Mouse (Mus musculus) embryo, embryonic 11 days (tissue): ENCODE measurements at regions not wholly inside any gene's neighbourhood (a gene's known extent, or its start where the extent isn't known, plus 50 kb on each side); places are given as distances from the start of the nearest gene placed in this dataset.

Source experiments
- DNase-seq: peaks from one replicate; pipeline ENCODE4 v3.0.0-alpha.2; 2015

DNA sequence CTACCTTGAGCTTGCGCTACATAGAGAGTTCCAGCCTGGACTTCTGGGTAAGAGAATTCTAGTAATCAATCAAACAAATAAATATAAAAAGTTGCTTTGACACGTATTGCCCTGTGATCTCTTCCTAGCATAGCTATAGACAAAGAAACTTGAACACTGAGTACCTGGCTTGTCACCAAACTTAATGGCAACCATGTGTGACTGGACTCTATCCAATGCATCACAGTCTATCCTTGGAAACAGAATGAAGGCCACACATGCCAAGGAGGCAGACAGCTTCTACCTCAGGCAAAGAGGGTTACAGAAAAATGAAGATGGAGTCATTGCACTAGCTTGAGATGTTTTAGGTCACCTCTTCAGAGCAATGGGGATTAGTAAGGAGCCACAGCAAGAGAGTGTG is 194.5 kb upstream of the Gas1 start:
- DNase-seq = no peak

DNA sequence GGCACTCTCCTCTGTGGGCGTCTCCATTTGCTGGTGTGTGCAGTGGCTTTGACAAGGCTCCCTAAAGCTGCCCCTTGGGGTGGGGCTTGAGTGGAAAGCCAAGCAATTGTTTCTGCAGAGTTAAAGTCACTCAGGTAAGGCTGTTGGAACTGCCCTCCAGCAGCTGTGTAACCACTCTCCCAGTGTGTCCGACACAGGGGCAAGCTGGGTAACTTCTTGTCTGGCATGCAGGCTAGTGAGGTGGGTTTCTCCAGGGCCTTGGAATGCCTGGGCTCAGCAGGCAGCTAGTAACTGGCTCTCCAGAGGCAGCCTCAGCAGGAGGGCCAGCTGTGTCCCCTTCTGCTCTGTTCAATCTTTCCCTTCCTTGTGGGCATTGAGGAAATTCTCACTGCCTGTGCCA is 199.5 kb upstream of the Gas1 start:
- DNase-seq = no peak

DNA sequence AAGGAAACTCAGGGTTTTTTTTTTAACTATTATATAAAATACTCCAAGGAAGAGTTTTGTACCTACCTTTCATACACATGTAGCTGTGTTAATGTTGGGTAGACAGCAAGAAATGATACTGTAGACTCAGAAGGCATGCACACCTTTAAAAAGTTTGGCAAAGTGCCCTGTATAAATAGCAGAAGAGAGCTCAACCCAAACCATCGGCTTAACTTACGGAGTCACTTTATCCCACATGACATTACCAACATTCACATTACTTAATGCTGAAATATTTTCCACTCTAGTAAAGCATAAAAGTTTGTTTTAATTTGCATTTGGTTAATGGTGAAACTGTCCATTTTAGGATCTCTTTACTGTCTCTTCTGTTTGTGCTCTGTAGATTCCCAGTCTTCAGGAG is 205.7 kb upstream of the Gas1 start:
- no peak for DNase-seq

DNA sequence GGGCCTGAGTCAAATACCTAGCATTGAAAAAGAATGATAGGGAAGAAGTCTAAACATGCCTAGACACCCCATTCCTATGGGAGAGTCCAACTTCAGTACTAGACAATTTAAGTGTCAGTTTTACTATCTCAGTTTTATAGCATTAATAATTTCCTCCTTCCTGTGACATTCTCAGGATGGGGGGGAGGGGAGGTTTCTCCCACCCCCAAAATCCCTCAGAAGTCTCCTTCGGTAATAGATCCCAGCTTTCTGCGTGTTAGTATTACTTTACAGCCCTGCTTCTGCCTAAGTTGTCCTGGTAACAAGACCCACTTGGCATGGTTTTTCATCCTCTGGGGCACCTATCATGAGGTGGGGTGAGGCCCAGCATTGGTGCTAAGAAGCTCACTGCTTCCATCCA is 202.9 kb upstream of the Dapk1 start:
- DNase-seq = no peak

DNA sequence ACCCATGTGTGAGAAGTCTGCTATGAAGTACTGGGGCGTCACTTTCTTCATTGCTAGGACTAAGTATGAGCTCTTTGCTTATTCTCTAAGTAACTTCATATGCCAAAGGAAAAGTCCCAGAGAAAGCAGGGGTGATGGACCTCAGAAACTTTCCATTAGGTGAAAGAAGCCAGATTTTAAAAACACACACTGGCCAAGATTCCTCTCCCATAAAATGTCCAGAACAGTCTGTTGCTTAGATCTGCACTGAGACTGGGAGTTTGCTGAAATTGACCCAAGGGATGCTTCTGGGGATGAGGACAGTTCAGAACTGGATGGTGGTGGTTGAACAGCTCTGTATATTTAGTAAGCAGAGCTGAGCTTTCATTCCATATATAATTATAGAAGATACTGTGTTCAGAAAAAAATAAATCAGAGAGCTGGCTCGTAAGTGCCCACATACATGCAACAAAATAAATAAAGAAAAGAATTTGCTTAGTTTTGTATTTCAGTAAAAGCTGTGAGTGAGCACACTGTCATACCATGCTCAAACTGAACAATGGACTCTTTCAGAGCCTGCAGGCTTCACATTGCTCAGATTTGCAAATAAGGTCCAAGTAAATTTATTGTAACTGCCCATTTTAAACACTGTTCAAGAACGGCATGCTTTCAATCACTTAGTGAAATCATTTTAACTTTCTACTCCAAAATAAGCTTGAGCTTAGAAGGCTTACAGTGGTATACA is 200.8 kb upstream of the Dapk1 start:
- DNase-seq = no peak

DNA sequence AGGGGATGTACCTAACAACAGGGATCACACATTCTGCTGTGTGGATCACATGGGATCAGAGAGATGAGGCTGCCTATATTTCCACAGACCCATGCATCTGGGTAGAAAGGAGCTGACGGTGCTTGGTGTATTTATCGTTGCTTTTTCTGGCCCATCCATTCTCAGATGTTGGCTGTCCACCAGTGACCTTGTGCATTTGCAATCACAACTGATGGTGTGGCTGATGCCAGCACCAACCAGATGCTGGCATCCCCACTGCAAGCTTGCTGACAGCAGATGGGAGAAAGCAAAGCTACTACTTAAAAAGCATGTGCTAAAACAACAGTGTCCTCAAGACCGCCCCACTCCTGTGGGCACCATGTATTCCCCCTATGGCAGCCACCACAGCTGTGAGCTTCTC is 198.3 kb upstream of the Dapk1 start:
- DNase-seq = no peak

DNA sequence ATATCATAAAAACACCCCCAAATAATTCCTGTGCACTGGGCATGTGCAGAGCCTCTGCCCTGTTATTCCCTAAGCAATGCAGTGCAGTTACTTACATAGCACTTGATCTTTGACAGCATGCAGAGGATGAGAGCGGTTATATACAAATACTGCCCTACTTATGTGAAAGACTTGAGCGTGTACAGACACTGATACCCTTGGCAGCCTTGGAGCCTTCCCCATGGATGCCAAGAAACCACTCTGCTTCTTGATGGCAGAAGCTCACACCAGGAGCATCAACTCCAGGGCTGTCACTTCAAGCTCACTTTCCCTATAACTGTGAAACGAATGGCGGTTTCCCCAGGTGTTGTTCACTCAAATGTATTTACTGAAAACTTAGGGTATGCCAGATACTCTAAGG is 194.4 kb upstream of the Dapk1 start:
- DNase-seq = no peak

DNA sequence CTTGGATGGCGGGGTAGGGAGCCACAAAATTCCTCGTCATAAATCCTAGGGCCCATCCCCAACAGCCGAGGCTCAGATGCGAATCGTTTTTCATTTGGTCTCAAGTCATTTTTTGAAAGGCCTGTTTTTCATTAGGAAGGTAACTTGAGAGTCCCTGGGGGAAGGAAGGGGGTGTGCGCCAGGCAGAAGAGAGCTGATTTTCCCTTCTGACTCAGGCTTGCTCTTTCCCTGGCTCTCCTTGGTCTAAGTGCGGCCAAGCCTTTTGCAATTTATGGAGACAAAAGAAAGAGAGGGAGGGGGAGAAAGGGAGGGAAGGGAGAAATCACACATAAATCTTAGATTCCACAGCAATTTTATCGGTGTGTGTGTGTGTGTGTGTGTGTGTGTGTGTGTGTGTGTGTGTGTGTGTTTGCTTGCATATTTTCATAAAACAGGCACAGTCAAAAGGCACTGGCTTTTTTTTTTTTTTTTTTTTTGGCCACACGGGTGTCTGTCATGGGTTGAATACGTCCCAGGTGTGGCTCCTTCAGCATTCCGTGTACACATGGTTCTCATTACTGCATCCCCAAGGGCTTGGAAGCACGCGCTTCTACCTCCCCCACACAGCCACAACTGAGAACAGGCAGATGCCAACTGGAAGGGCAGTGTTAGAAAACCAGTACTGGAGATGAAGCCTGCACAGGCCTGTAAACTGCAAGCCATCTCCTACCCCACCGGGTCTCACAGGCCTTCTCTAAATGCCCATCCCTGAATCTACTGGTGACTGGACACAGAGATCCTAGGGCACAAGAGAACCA is 191.8 kb upstream of the Dapk1 start:
- peak; percentile 92 for DNase-seq

DNA sequence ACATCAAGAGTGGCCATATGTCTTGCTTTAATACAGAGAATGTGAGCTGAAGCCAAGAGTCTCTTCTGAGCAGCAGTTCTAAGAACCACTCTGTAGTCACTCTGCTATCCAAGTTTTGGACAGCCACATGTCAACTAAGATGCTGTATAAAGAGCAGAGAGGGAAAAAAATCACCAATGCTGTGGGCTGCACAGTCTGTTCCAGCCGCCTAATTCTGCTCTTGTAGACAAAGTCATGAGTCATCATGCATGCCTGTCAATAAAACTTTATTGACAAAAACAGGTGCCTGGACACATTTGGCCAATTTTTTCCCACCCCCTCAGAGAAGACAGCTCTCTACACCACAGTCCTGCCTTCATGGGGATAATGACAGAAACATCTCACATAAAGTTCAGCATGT is 185.7 kb upstream of the Dapk1 start:
- DNase-seq = no peak

DNA sequence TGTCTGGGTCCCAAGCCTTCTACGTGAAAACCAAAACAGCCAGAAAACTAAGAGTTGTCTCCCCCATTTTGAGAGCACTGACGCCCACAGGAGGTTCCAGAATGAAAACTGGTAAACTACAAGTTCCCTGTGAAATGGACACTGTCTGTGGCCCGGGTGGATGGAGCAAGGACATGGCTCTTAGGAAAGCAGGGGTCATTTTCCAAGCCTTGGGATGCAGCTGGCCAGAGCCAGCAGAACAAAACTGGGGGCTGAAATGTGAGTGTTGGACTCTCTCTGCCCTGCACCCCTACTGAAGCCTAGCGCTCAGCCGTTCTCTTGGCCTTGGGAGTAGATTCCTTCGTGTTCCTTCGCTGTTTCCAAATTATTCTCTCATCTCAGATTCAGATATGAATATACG is 184.7 kb upstream of the Dapk1 start:
- no peak for DNase-seq

DNA sequence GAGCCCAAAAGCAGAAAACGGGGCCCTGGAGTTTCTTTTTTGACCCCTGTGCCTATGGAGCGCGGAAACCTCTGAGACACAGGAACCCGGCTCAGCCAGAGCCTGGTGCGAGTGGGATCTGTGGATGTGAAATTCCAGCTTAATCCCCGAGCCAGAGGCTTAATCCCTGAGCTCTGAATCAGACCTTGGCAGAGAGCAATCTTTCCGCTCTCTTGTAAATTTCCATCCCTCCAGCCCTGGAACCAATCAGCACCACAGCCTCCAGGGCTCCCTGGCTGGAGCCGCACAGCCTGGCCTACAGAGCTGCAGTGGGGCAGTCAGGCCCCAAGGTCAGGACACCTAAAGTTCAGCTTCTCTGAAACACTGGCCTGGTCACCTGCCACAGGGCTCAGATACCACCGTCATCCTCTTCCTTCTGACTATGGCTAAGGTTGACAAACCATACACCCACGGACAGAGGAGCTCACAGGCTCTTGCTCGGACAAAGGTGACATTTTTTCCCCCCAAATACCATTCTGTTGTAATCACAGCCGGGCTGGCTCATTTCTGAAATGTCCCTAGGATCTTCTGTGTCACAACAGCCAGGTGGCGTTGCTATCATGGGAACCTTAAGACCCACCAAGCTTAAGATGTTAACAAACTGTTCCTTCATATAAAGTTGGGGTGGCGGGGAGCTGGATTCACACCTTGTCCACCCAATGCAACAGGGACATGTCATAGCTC is 184.2 kb upstream of the Dapk1 start:
- DNase-seq = no peak

DNA sequence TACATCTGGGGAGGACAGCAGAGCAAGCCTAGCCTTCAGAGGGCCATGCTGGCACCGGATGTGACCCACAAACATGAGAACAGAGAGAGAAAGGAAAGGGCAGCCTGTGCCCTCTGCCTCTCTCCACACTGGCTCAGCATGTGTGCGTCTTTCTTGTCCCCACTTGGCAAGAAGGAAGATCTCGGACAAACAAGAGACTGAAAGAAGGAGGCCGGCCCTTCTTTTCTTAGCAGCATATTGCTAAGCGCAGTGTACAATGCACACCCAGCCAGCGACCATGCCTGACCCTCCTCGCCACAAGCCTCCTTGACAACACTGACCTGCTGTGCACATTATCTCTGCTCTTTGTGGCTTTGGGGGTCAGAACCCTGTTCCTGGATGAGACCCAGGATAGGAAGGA is 181.4 kb upstream of the Dapk1 start:
- no peak for DNase-seq

DNA sequence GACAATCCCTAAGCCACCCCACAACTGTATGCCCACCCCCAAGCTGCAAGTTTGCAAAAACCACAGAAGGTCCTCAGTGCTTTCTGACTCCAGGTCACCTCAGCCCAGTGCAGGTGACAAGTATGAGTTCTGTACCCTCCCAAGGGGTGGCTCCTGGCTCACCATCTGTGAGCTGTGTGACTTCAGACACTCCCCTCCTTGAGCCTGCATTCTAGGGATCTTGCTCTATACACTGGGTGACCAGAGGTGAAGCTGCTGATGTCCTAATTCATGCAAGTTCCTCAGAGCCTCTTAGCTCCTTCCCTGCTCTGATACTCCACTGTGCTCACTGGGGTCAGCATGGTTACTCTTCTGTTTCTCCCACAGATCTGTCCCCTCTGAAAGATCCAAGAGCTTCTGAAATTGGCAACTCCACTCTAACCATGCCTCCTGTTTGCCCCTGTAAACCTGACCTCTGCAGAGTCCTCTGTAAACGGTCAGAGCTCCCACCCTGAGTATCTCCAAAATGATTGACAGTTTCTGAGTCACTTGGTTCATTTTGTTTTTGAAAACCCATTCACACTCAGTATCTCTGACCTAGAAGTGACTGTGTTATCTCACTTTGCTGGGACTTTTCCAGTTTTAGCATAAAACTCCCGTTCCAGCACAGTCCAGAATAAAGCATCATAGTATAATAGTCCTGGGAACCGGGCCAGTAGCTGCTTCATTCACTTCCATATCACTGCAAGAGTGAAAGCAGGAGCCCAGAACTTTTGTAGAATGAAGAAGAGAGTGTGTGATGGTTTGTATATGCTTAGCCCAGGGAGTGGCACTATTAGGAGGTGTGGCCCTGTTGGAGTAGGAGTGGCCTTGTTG is 180.7 kb upstream of the Dapk1 start:
- DNase-seq = no peak

DNA sequence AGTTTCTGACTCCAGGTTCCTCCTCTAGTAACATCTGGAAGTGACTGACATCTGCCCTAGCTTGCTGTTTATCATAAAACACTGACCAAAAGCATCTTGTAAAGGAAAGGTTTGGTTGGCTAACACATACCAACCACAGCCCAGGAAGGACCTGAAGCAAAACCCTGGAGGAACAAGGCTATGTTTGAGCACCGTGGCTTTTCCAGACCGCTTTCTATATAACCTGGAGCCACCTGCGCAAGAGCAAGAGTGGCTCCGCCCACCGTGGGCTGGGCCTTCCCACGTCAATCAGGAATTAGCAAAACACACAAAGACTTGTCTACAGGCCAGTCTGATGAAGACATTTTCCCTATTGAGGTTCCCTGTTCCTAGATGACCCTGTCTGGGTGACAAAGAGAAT is 177.5 kb upstream of the Dapk1 start:
- DNase-seq = no peak

DNA sequence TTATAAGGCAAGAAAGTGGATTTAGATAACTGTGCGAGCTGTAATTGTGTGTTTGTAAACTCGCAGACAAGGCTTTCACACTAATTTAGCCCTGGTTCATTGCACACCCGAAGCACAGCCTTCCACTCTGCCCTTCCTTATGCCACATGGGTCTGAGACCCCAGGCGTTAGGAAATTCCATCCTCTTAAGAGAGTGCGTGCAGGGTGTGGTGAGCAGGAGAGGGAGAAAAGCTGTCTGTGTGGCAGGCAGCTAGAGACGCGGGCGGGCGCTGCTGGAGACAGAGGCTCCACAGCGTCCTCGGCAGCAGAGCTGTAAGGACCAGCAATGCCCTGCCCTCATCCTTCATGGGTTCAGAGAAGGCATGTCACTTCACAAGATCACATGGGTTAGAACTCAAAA is 176.6 kb upstream of the Dapk1 start:
- DNase-seq = no peak

DNA sequence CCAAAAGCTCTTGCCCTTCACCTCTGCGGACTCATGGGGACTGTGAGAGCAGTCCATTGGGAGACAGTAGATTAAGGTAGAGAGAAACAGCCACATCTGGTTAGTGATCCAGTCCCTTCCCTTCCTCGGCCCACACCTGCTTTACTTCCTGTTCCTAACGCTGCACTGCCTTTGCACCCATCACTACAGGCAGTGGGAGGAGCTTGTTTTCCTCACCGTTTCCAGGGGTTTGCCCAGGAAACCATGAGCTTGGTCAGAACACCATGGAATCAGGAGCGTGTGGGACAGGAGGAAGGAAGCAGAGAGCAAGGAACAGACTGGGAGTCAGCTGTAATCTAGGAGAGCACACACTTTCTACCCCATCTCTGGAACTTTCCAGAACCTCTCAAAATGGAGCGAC is 176.2 kb upstream of the Dapk1 start:
- no peak for DNase-seq

DNA sequence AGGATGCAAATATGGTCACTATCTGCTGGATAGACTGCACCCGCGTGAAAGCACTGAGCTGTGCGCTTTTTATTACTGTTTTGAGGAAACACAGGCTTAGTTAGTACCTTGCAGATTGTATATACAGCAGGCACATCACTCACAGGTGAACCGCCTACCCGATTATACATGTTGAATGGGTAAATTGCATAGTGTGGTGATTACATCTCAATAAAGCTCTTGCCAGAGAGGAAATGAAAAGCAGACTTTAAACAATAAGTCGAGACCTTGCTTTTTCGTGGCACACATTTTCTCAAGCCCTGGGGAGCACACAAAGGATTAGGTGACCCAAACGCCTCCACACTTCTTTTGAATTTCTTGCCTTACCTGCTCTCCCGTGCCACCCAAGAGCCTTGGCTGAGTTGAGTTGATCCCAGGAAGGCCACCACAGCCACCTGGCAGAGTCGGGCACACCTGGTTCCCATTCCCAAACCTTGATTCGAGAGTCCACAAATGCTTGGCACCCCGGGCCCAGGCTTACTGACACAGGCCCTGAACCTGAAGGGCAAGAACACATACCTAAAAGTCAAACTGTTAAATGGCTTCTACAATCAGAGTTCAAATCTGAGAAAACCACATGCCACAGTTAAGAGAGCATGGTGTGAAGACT is 175.4 kb upstream of the Dapk1 start:
- DNase-seq = no peak

DNA sequence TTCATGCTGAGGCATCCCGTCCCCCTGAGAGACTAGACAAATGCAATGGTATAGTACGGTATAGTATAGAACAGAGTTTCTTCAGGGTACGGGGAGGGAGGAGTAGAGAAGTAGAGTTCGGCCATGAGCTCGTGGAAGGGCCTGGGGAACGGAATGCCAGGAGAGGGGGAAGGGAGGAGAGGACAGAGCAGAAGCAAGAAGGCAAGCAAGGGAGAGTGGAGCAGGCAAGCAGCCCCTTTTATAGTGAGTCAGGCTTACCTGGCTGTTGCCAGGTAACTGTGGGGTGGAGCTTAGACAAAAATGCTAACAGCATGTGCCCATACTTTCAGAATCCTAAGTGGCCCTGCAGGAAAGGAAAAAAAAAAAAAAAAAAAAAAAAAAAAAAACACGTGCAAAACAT is 174.7 kb upstream of the Dapk1 start:
- no peak for DNase-seq

DNA sequence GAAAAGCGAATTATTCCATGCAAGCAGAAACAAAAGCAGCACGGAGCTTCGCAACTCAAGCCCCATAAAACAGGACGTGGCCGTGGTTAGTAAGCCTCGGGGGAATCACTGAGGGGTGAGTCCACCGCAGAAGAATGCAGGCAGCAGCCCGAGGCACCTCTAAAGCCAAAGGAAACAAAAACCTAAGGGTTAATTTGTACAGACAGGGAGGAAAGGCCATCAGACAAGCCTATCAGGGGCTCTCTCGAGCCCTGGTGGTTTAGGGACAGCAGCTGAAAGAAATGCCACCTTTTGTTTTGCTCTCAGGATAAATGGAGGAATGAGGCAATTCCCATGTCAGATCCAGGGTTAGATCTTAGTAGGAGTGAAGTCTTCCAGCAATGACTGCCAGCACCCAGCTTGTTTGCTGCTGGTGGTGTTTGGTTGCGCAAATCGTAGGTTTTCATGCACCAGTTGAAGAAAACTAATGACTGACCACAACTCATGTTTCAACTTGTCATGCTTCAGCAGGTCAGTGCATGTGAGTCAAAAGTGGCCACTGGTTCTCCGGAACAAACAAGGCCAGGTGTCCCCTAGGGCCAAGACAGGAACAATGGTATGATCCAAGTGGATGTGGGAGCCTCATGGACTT is 173.9 kb upstream of the Dapk1 start:
- DNase-seq = peak; percentile 44

DNA sequence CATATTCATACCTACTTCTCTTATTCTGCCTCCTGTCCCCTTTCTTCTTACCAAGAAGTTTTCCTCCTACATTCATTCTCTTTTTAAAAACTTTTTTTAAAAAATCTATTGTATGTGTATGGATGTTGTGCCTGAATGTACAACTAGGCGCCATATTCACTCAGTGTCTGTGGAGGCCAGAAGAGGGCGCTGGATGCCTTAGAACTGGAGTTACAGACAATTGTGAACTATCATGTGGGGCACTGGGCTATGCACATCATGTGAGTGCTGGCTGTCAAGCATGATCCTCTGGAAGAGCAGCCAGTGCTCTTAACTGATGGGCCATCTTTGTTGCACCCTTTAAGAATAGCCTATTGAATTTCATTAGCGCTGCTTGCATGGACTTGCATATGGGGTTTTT is 172.6 kb upstream of the Dapk1 start:
- DNase-seq = no peak

DNA sequence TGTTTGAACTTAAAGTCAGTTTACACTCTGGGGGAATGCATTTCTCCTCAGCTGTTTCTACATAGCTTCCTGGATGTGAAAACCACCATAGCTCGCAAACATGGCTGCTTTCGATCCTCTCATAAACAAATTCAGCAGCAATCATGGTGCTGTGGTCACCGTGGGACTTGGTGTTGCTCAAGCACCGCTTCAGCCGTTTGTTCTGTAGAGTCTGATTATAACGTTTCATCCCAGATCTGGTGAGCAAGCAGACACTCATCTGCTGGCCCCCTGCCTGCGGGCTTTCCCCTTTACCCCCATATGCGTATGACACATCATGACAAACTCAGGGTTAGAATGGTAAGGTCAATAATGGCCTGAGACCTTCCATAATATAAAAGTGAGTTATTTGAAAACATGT is 170.3 kb upstream of the Dapk1 start:
- no peak for DNase-seq
